Mouse (Mus musculus): ENCODE results near the gene Lefty1. TPM values are rescaled to one million over a fixed set of nuclear protein-coding genes. Genes with fewer than 3 reads are reported as not detected.
"Not testable (repeated sequence)": the region's sequence is repeated elsewhere in the genome, so short reads cannot be mapped to it uniquely, and the experiment has no call there.

The Lefty1 gene
- polyA plus RNA-seq, 1 experiment from 2014 or later = not detected

DNA sequence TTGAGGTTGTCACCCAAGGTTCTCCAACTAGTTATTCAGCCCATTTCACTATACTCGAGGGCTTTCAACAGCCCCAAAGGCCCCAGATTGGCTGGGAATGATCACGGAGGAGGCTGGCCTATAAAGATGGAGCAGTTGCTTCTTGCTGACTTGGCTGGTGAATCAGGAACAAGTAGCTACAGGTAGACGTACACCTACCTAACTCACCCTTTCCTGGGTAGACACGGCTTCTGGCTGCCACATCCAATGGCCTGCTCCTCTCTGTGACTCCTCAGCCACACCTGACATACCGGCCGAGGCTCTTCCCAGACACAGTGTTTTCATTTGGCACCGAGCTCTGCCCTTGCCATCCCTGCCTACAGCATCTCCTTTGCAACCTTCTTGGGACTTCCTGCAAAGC lies 32.4 kb downstream of the Lefty1 start:
- Histone ChIP-seq H3K9ac (no peak overlapping the region), H3K36me3 (ENCODE audit: poor library complexity, severe bottlenecking) (no peaks in the 10 kb centered on the region), H3K27me3 (no peaks in the 10 kb centered on the region), H3K4me2 (no peak overlapping the region), H3K9me3 (replicated peaks) (no peaks in the 10 kb centered on the region), H3K27ac (no peak overlapping the region), H3K4me1 (no peaks in the 10 kb centered on the region), H3K4me3 (no peak overlapping the region)
- no peak for ATAC-seq
- WGBS = 92% methylated on average over 7 of the region's 7 CpGs

- H3K9ac ChIP-seq = no peak overlapping the region
- H3K4me2 ChIP-seq = no peak overlapping the region
- no peaks in the 10 kb centered on the region for H3K9me3 ChIP-seq (replicated peaks)
- H3K27ac ChIP-seq = no peak overlapping the region
- H3K4me3 ChIP-seq = no peak overlapping the region
- no peaks in the 10 kb centered on the region for H3K36me3 ChIP-seq (ENCODE audit: poor library complexity, severe bottlenecking)
- WGBS = 68% methylated on average over 10 of the region's 11 CpGs
- H3K27me3 ChIP-seq = no peaks in the 10 kb centered on the region
- H3K4me1 ChIP-seq = no peaks in the 10 kb centered on the region
- no peak for ATAC-seq
Measured at GRCm38 (mm10) chr1:180972941-180973340, 38.1 kb downstream of the Lefty1 start.

- WGBS = 59% methylated on average over 14 of the region's 14 CpGs
- ATAC-seq = peak; percentile 77; the same call in 1 of the 2 replicates
- no peaks in the 10 kb centered on the region for H3K4me1 ChIP-seq
- H3K9me3 ChIP-seq (replicated peaks) = no peaks in the 10 kb centered on the region
- no peak overlapping the region for H3K27ac ChIP-seq
- no peak overlapping the region for H3K4me2 ChIP-seq
- no peaks in the 10 kb centered on the region for H3K36me3 ChIP-seq (ENCODE audit: poor library complexity, severe bottlenecking)
- H3K27me3 ChIP-seq = no peaks in the 10 kb centered on the region
- H3K9ac ChIP-seq = no peak overlapping the region
- no peak overlapping the region for H3K4me3 ChIP-seq
Measured at GRCm38 (mm10) chr1:180974126-180974746, 39.4 kb downstream of the Lefty1 start.

- Histone ChIP-seq H3K36me3 (ENCODE audit: poor library complexity, severe bottlenecking) (no peaks in the 10 kb centered on the region), H3K27ac (no peak overlapping the region), H3K4me1 (no peaks in the 10 kb centered on the region), H3K27me3 (no peaks in the 10 kb centered on the region), H3K4me3 (no peak overlapping the region), H3K9me3 (replicated peaks) (no peaks in the 10 kb centered on the region), H3K4me2 (no peak overlapping the region), H3K9ac (no peak overlapping the region)
- 60% methylated on average over 4 of the region's 4 CpGs for WGBS
- no peak for ATAC-seq
Measured at GRCm38 (mm10) chr1:180976110-180976679, 41.4 kb downstream of the Lefty1 start.

GRCm38 (mm10) chr1:180979484-180980251 lies 44.8 kb downstream of the Lefty1 start:
- WGBS = 85% methylated on average over 24 of the region's 24 CpGs
- Histone ChIP-seq H3K4me1 (no peaks in the 10 kb centered on the region), H3K27ac (no peak overlapping the region), H3K4me2 (no peak overlapping the region), H3K9ac (no peak overlapping the region), H3K4me3 (no peak overlapping the region), H3K9me3 (replicated peaks) (no peaks in the 10 kb centered on the region), H3K36me3 (ENCODE audit: poor library complexity, severe bottlenecking) (no peaks in the 10 kb centered on the region), H3K27me3 (no peaks in the 10 kb centered on the region)
- no peak for ATAC-seq

GRCm38 (mm10) chr1:180980464-180980863 lies 45.6 kb downstream of the Lefty1 start:
- Histone ChIP-seq H3K4me3 (no peak overlapping the region), H3K4me1 (no peaks in the 10 kb centered on the region), H3K27me3 (no peaks in the 10 kb centered on the region), H3K9ac (no peak overlapping the region), H3K4me2 (no peak overlapping the region), H3K9me3 (replicated peaks) (no peaks in the 10 kb centered on the region), H3K36me3 (ENCODE audit: poor library complexity, severe bottlenecking) (no peaks in the 10 kb centered on the region), H3K27ac (no peak overlapping the region)
- ATAC-seq = no peak
- 71% methylated on average over 2 of the region's 2 CpGs for WGBS

DNA sequence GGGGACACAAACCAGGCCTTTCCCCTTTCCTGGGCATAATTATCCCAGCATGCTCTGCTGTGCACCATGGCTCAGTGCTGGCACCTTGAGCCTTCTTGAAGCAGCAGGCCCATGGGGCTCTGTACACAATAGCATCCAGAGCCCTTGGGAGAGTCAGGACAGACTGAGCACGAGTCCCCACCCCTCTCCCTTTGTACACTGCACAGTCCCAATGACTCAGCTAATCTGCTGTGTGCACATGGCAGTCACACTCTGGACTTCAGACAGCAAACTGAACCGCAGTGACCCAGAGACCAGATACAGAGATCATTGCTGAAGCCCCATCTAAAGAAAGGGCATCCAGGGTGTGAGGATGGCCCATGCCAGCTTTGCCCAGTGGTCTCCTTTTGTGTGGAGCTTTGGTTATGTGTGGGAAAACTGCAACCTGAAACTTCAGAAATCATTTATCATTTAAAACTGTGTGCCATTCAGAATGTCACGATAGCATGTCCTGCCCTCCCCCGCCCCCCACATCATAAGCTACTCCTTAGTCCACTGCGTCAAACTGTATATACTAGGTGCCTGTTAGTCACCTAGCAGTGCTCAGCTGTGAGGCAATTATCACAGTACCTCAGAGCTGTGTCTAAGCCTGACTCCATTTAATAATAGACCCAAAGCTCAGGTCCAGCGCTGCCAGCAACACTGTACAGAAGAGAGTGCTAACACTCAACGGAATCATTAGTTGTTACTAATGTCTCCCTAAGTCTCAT lies 46.6 kb downstream of the Lefty1 start:
- not testable (repeated sequence) for H3K27ac ChIP-seq; H3K4me1 ChIP-seq; H3K4me3 ChIP-seq; H3K9ac ChIP-seq; H3K9me3 ChIP-seq (replicated peaks); H3K36me3 ChIP-seq (ENCODE audit: poor library complexity, severe bottlenecking); ATAC-seq; H3K4me2 ChIP-seq; H3K27me3 ChIP-seq
- 77% methylated on average over 7 of the region's 7 CpGs for WGBS

GRCm38 (mm10) chr1:180986701-180987100 lies 51.9 kb downstream of the Lefty1 start:
- Histone ChIP-seq H3K9ac (no peak overlapping the region), H3K9me3 (replicated peaks) (no peaks in the 10 kb centered on the region), H3K27ac (no peak overlapping the region), H3K36me3 (ENCODE audit: poor library complexity, severe bottlenecking) (no peaks in the 10 kb centered on the region), H3K4me2 (no peak overlapping the region), H3K4me1 (no peaks in the 10 kb centered on the region), H3K4me3 (no peak overlapping the region), H3K27me3 (no peaks in the 10 kb centered on the region)
- WGBS = 90% methylated on average over 8 of the region's 8 CpGs
- no peak for ATAC-seq

- 0 out of 2 replicates have a peak, but pooled peaks have one; percentile 45 for ATAC-seq
- no peak overlapping the region for H3K9ac ChIP-seq
- no peak overlapping the region for H3K4me3 ChIP-seq
- no peaks in the 10 kb centered on the region for H3K4me1 ChIP-seq
- no peak overlapping the region for H3K27ac ChIP-seq
- H3K9me3 ChIP-seq (replicated peaks) = no peaks in the 10 kb centered on the region
- H3K27me3 ChIP-seq = no peaks in the 10 kb centered on the region
- WGBS = 4% methylated on average over 9 of the region's 9 CpGs
- no peaks in the 10 kb centered on the region for H3K36me3 ChIP-seq (ENCODE audit: poor library complexity, severe bottlenecking)
- H3K4me2 ChIP-seq = no peak overlapping the region
Measured at GRCm38 (mm10) chr1:180987759-180988158, 52.9 kb downstream of the Lefty1 start.

Other genes starting within 250 kb of the Lefty1 start
- gene Mixl1, start 238.0 kb upstream of the Lefty1 start, polyA plus RNA-seq (2015; fragmentation: Nextera tagmentation; extraction: Ambion mirVana) = 0.09 TPM in 1 of 2 replicates, not detected in the other
- gene Acbd3, start 209.0 kb upstream of the Lefty1 start, polyA plus RNA-seq (2015; fragmentation: Nextera tagmentation; extraction: Ambion mirVana) = 19.0 and 19.3 TPM in 2 replicates
- gene H3f3a, start 121.1 kb upstream of the Lefty1 start, polyA plus RNA-seq (2015; fragmentation: Nextera tagmentation; extraction: Ambion mirVana) = 4,035 and 4,414 TPM in 2 replicates
- gene Sde2, start 83.9 kb upstream of the Lefty1 start, polyA plus RNA-seq (2015; fragmentation: Nextera tagmentation; extraction: Ambion mirVana) = 32.7 and 33.8 TPM in 2 replicates
- gene Lefty2, start 41.9 kb upstream of the Lefty1 start, polyA plus RNA-seq (2015; fragmentation: Nextera tagmentation; extraction: Ambion mirVana) = 0.41 and 0.94 TPM in 2 replicates
- 90.6 and 101 TPM in 2 replicates for gene Pycr2, start 30.7 kb upstream of the Lefty1 start, polyA plus RNA-seq (2015; fragmentation: Nextera tagmentation; extraction: Ambion mirVana)
- 0.88 and 1.4 TPM in 2 replicates for gene Tmem63a, start 7.3 kb downstream of the Lefty1 start, polyA plus RNA-seq (2015; fragmentation: Nextera tagmentation; extraction: Ambion mirVana)
- gene Ephx1, start 85.9 kb downstream of the Lefty1 start, polyA plus RNA-seq (2015; fragmentation: Nextera tagmentation; extraction: Ambion mirVana) = 1.3 and 1.7 TPM in 2 replicates
- gene 9130409I23Rik, start 116.2 kb downstream of the Lefty1 start, polyA plus RNA-seq (2015; fragmentation: Nextera tagmentation; extraction: Ambion mirVana) = 0.11 TPM in 1 of 2 replicates, not detected in the other
- 41.7 and 44.1 TPM in 2 replicates for gene Nvl, start 209.2 kb downstream of the Lefty1 start, polyA plus RNA-seq (2015; fragmentation: Nextera tagmentation; extraction: Ambion mirVana)
- 94.9 and 99.5 TPM in 2 replicates for gene Cnih4, start 209.7 kb downstream of the Lefty1 start, polyA plus RNA-seq (2015; fragmentation: Nextera tagmentation; extraction: Ambion mirVana)